In the genomic region with DNA sequence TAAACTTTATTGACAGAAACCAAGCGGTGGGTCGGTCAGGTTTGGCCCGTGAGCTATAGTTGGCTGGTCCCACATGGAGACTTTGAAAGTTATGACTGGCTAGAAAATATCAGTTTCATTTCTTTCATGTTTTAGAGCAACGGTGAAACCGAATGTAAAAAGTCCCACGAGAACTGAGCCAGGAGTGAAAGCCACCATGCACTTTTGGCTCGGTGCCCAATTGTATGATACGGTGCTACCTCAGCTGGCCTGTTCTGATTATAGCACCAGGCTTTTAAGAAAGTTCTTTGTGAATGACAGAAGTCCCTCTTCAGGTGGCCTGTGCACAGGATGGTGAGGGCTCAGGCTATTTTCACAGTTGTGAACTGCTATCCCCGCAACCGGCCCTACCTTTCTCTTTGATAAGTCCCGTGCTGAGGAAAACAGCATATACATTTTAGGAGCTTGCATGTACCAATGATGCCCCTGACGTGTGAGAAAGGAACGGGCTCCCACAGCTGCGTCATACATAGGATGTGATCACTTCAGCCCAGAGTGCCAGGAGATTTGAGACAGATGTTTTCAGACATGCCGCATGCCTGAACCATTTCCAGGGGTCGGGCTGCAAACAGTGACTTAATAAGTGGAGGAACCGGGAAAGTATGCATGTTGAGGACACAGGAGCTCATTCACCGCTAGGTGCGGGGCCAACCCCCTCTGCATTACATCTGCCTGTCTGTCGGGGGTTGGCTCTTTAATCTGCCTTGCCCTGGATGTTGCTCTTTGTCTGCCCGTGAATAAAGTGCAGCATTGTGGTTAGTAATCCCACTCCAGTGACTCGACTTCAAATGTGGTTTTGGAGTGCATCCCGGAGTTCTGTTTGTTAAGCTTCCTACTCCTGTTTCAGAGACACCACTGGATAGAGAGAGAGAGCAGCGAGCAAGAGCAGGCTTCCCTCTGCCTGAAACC, we compare ENCODE assay signal across 9 mouse cellular contexts.
A peak's percentile ranks its signal among the peaks of the same experiment; 100 is the strongest.
DNase-seq lines count a peak whose midpoint lies in the region; ATAC-seq and TF ChIP-seq lines count a peak whose summit lies in the region.
"Had no signal": no experiment of that assay in that cellular context is flagged by ENCODE, and none has a peak within 500 bp of the region (broad histone marks: within the 10 kb centered on the region; RNA-seq: fewer than 3 reads in every experiment).

No protein-coding gene starts in this region.

- peaks cover 13% of the 10 kb centered on the region for H3K4me1 ChIP-seq in forebrain, embryonic 12.5 days
- no peaks in the 10 kb centered on the region; the same call in 1 of the 2 replicates for H3K4me1 ChIP-seq in heart, postnatal 0 days (ENCODE audit: control insufficient read depth, insufficient read depth)
- no peaks in the 10 kb centered on the region for H3K4me1 ChIP-seq in small intestine, adult 2 months (ENCODE audit: control insufficient read depth, insufficient read depth, insufficient read length, low read length)

- 39% methylated on average over 24 of the region's 24 CpGs for WGBS in forebrain, embryonic 12.5 days
- 22% methylated on average over 24 of the region's 24 CpGs for WGBS in heart, postnatal 0 days
- 42% methylated on average over 24 of the region's 24 CpGs for WGBS in small intestine, adult 2 months

- no peak for TF ChIP-seq POLR2A in small intestine, adult 2 months (IDR thresholded peaks at IDR 0.05; ENCODE audit: low read depth, low read length)

- no peak overlapping the region for H3K27ac ChIP-seq in forebrain, embryonic 12.5 days
- peak overlapping the region; percentile 27; the same call in 1 of the 2 replicates for H3K27ac ChIP-seq in heart, postnatal 0 days (ENCODE audit: low read depth)
- peak overlapping the region; percentile 20; the same call in 1 of the 2 replicates for H3K27ac ChIP-seq in small intestine, adult 2 months (ENCODE audit: insufficient read depth, low read depth, low read length)
- H3K27ac ChIP-seq: liver, embryonic 14.5 days had no signal

- no peak for TF ChIP-seq EP300 in heart, postnatal 0 days (IDR thresholded peaks at IDR 0.05; ENCODE audit: low read depth)

- H3K4me3 ChIP-seq in forebrain, embryonic 12.5 days (replicated peaks): 0 out of 2 replicates have a peak overlapping the region, but pooled peaks have one; percentile 0
- peak overlapping the region; percentile 24 for H3K4me3 ChIP-seq in heart, postnatal 0 days (ENCODE audit: low read depth, low read length)
- H3K4me3 ChIP-seq in small intestine, adult 2 months (ENCODE audit: low read depth, low read length): peak overlapping the region; percentile 35

- TF ChIP-seq CTCF in heart, postnatal 0 days (IDR thresholded peaks at IDR 0.05; ENCODE audit: low read depth): peak; percentile 16; the same call in 1 of the 2 replicates
- no peak for TF ChIP-seq CTCF in small intestine, adult 2 months (IDR thresholded peaks at IDR 0.05; ENCODE audit: extremely low read depth, insufficient read length, insufficient replicate concordance, low read depth, low read length)

- H3K27me3 ChIP-seq in forebrain, embryonic 12.5 days: no peaks in the 10 kb centered on the region
- H3K27me3 ChIP-seq in heart, postnatal 0 days (ENCODE audit: control insufficient read depth, insufficient read depth, low read length): no peaks in the 10 kb centered on the region
- H3K27me3 ChIP-seq in small intestine, adult 2 months (ENCODE audit: control insufficient read depth, insufficient read depth, low read length): no peaks in the 10 kb centered on the region

- H3K4me2 ChIP-seq in forebrain, embryonic 12.5 days: peak overlapping the region; percentile 34
- peak overlapping the region; percentile 56 for H3K4me2 ChIP-seq in heart, postnatal 0 days (ENCODE audit: low read depth, low read length)

- no peaks in the 10 kb centered on the region for H3K36me3 ChIP-seq in forebrain, embryonic 12.5 days (replicated peaks)
- no peaks in the 10 kb centered on the region for H3K36me3 ChIP-seq in heart, postnatal 0 days (replicated peaks; ENCODE audit: control insufficient read depth, insufficient read depth, low read length)
- no peaks in the 10 kb centered on the region for H3K36me3 ChIP-seq in small intestine, adult 2 months (ENCODE audit: control insufficient read depth, insufficient read depth, low read length)

- H3K9ac ChIP-seq in forebrain, embryonic 12.5 days: no peak overlapping the region
- 0 out of 2 replicates have a peak overlapping the region, but pooled peaks have one; percentile 33 for H3K9ac ChIP-seq in heart, postnatal 0 days (replicated peaks; ENCODE audit: low read depth, low read length)
- H3K9ac ChIP-seq: liver, embryonic 14.5 days had no signal

- peak; percentile 4 to 25 for DNase-seq in spleen, postnatal 36 days (ENCODE audit: low spot score in 2 of 2)
- no peak for DNase-seq in spleen, adult 12 weeks (ENCODE audit: low spot score)
- peak; percentile 39 for DNase-seq in heart, postnatal 0 days (ENCODE audit: low spot score)
- DNase-seq in kidney, postnatal 4 days: peak; percentile 41 to 62
- no peak for DNase-seq in MN1 (ENCODE audit: low spot score)

- peak; percentile 57; the same call in 1 of the 2 replicates for ATAC-seq in forebrain, embryonic 12.5 days (ENCODE audit: low FRiP score)
- peak; percentile 40 for ATAC-seq in heart, postnatal 0 days (ENCODE audit: insufficient read depth, low read depth)
- peak; percentile 63 for ATAC-seq in megakaryocyte progenitor cell, adult 5-6 weeks (replicated peaks; ENCODE audit: poor library complexity)

- no peaks in the 10 kb centered on the region for H3K9me3 ChIP-seq in forebrain, embryonic 12.5 days
- no peaks in the 10 kb centered on the region for H3K9me3 ChIP-seq in heart, postnatal 0 days (replicated peaks; ENCODE audit: control insufficient read depth, low read length)

Comparison
In these comparisons a context has a peak if more than half of its experiments do, and no peak if none do; other contexts are left out.
1. DNase-seq: peak in spleen, postnatal 36 days (2 of 2), heart, postnatal 0 days (single experiment) and kidney, postnatal 4 days (2 of 2); none in spleen, adult 12 weeks (single experiment) and MN1 (single experiment).
2. Peak in every context shown above with its lines, with median percentiles within 50 percentile points of each other: ATAC-seq and H3K4me3 ChIP-seq.